Comparison of ENCODE assay signal across 10 mouse cellular contexts in genomic region chr10:59667377-59667776, GRCm38 (mm10). TPM values are rescaled to one million over a fixed set of nuclear protein-coding genes. Genes with fewer than 3 reads are reported as not detected.
A peak's percentile ranks its signal among the peaks of the same experiment; 100 is the strongest.
DNase-seq lines count a peak whose midpoint lies in the region; ATAC-seq and TF ChIP-seq lines count a peak whose summit lies in the region.
"Had no signal": no experiment of that assay in that cellular context is flagged by ENCODE, and none has a peak within 500 bp of the region (broad histone marks: within the 10 kb centered on the region; RNA-seq: fewer than 3 reads in every experiment).

No protein-coding gene starts in this region.

- peak overlapping the region; percentile 48 for H3K4me2 ChIP-seq in myocyte (ENCODE audit: low read depth)
- H3K4me2 ChIP-seq: neural tube, embryonic 12.5 days had no signal

- no peak overlapping the region for H3K27ac ChIP-seq in heart, adult 2 months
- no peak overlapping the region for H3K27ac ChIP-seq in heart, embryonic 10.5 days
- H3K27ac ChIP-seq: neural tube, embryonic 12.5 days had no signal

- TF ChIP-seq EP300 in heart, adult 2 months (IDR thresholded peaks at IDR 0.05; ENCODE audit: insufficient read depth, low read depth, low read length), result no peak

- no peaks in the 10 kb centered on the region for H3K36me3 ChIP-seq in heart, adult 2 months (ENCODE audit: control insufficient read depth, insufficient read depth, low read length)
- no peaks in the 10 kb centered on the region for H3K36me3 ChIP-seq in heart, embryonic 10.5 days
- H3K36me3 ChIP-seq in myocyte (ENCODE audit: control insufficient read depth, insufficient read depth), result no peaks in the 10 kb centered on the region
- H3K36me3 ChIP-seq: neural tube, embryonic 12.5 days had no signal

- H3ac ChIP-seq in myocyte (ENCODE audit: control insufficient read depth, insufficient read length), result no peak overlapping the region

- TF ChIP-seq CTCF in heart, adult 2 months (IDR thresholded peaks at IDR 0.05), result no peak

- TF ChIP-seq POLR2A in heart, adult 2 months (IDR thresholded peaks at IDR 0.05; ENCODE audit: insufficient read depth, low read depth, low read length), result no peak
- TF ChIP-seq POLR2A in myocyte (IDR thresholded peaks at IDR 0.05; ENCODE audit: insufficient read length, low read depth), result no peak

- no peaks in the 10 kb centered on the region for H3K79me2 ChIP-seq in heart, adult 2 months (replicated peaks; ENCODE audit: control insufficient read depth, insufficient read depth, low read length)
- no peaks in the 10 kb centered on the region for H3K79me2 ChIP-seq in myocyte (ENCODE audit: control insufficient read depth, insufficient read depth)

- no peaks in the 10 kb centered on the region for H3K27me3 ChIP-seq in heart, adult 2 months (ENCODE audit: control insufficient read depth, insufficient read depth, low read length)
- H3K27me3 ChIP-seq in heart, embryonic 10.5 days (ENCODE audit: insufficient read depth, poor library complexity, severe bottlenecking), result no peaks in the 10 kb centered on the region
- no peaks in the 10 kb centered on the region for H3K27me3 ChIP-seq in myocyte (ENCODE audit: control insufficient read depth, insufficient read depth, insufficient read length)
- H3K27me3 ChIP-seq: neural tube, embryonic 12.5 days had no signal

- H3K4me3 ChIP-seq in heart, adult 2 months, result no peak overlapping the region
- no peak overlapping the region for H3K4me3 ChIP-seq in heart, embryonic 10.5 days
- no peak overlapping the region for H3K4me3 ChIP-seq in myocyte
- H3K4me3 ChIP-seq: neural tube, embryonic 12.5 days had no signal

- 31% methylated on average over 6 of the region's 6 CpGs for WGBS in heart, adult 2 months
- 61% methylated on average over 6 of the region's 6 CpGs for WGBS in heart, embryonic 10.5 days

- H3K4me1 ChIP-seq in heart, adult 2 months (ENCODE audit: control insufficient read depth, insufficient read depth, low read length), result peaks cover 1% of the 10 kb centered on the region; the same call in 1 of the 2 replicates
- H3K4me1 ChIP-seq in heart, embryonic 10.5 days, result peaks cover 6% of the 10 kb centered on the region; the same call in 1 of the 2 replicates
- H3K4me1 ChIP-seq: neural tube, embryonic 12.5 days had no signal

- peak; percentile 23 for DNase-seq in heart, adult 2 months
- DNase-seq in heart, embryonic 10.5 days (ENCODE audit: low spot score), result no peak
- peak; percentile 38 for DNase-seq in MN1 (ENCODE audit: low spot score)
- DNase-seq in cerebellum, adult 9-10 months, result peak; percentile 83
- peak; percentile 48 for DNase-seq in kidney, postnatal 10 days

- intact Hi-C loops in heart, adult 2 months (cut with DNase I), result no loop called here

- H3K9me3 ChIP-seq in heart, embryonic 10.5 days, result no peaks in the 10 kb centered on the region
- H3K9me3 ChIP-seq: neural tube, embryonic 12.5 days had no signal

- no peak for ATAC-seq in CD4-positive, CD25-positive, alpha-beta regulatory T cell, adult 4 months
- ATAC-seq in inflammation-experienced regulatory T-cells, adult 6 months, result no peak

- no peak overlapping the region for H3K9ac ChIP-seq in heart, adult 2 months (ENCODE audit: low read depth, low read length)
- H3K9ac ChIP-seq: neural tube, embryonic 12.5 days had no signal

TF ChIP-seq in myocyte, 11 proteins besides CTCF, POLR2A, EP300 and RAD21:
- TF ChIP-seq REST (IDR thresholded peaks at IDR 0.05; ENCODE audit: insufficient read depth, insufficient read length) (no peak), USF1 (IDR thresholded peaks at IDR 0.05; ENCODE audit: low read depth) (no peak), TCF12 (IDR thresholded peaks at IDR 0.05; ENCODE audit: insufficient read depth, poor library complexity, severe bottlenecking) (no peak), E2F4 (IDR thresholded peaks at IDR 0.05; ENCODE audit: insufficient read depth) (no peak), CEBPB (IDR thresholded peaks at IDR 0.05; ENCODE audit: insufficient read depth, poor library complexity, severe bottlenecking) (no peak), TCF3 (IDR thresholded peaks at IDR 0.05; ENCODE audit: insufficient read length, low read depth) (no peak), MYOG (IDR thresholded peaks at IDR 0.05; ENCODE audit: control insufficient read depth in 1 of 3, insufficient read depth in 1 of 3, insufficient read length in 2 of 3, low read depth in 2 of 3) (no peak), POLR2AphosphoS2 (IDR thresholded peaks at IDR 0.05; ENCODE audit: insufficient read length, low read depth) (no peak), MAX (IDR thresholded peaks at IDR 0.05; ENCODE audit: low read depth) (no peak), SRF (IDR thresholded peaks at IDR 0.05; ENCODE audit: control insufficient read depth, insufficient read length, low read depth) (no peak)

RNA-seq across cellular contexts. Expression of gene Micu1, which starts 34.9 kb away (rescaled TPM):
- total RNA-seq in heart, adult 2 months (2021), result 10 to 100 TPM; 17.6 to 19.7 TPM
- polyA plus RNA-seq in heart, adult 2 months (2012; rRNA removed), result 14.1 and 24.1 TPM in 2 replicates
- polyA plus RNA-seq in heart, embryonic 10.5 days (2016; fragmentation: Nextera tagmentation; extraction: Ambion mirVana), result 45.4 and 46.8 TPM in 2 replicates
- polyA plus RNA-seq in myocyte (2012; fragmentation: generic; extraction: Trizol), result 264 TPM
- polyA plus RNA-seq in CD4-positive, CD25-positive, alpha-beta regulatory T cell, adult 4 months (2017; shearing (Covaris generic)), result 10 to 100 TPM; 47.1 to 78.3 TPM
- 10 to 100 TPM; 43.4 to 59.2 (median 56.3) TPM for polyA plus RNA-seq in inflammation-experienced regulatory T-cells, adult 6 months (2017; shearing (Covaris generic))

RNA-seq across cellular contexts. Expression of gene Mcu, which starts 50.9 kb away (rescaled TPM):
- total RNA-seq in heart, adult 2 months (2021), result 10 to 100 TPM; 20.0 to 21.6 TPM
- 10.4 and 17.9 TPM in 2 replicates for polyA plus RNA-seq in heart, adult 2 months (2012; rRNA removed)
- polyA plus RNA-seq in heart, embryonic 10.5 days (2016; fragmentation: Nextera tagmentation; extraction: Ambion mirVana), result 19.4 and 27.1 TPM in 2 replicates
- 82.9 TPM for polyA plus RNA-seq in myocyte (2012; fragmentation: generic; extraction: Trizol)
- polyA plus RNA-seq in CD4-positive, CD25-positive, alpha-beta regulatory T cell, adult 4 months (2017; shearing (Covaris generic)), result 10 to 100 TPM; 21.6 to 23.7 TPM
- 10 to 100 TPM; 20.2 to 36.2 (median 30.8) TPM for polyA plus RNA-seq in inflammation-experienced regulatory T-cells, adult 6 months (2017; shearing (Covaris generic))

RNA-seq across cellular contexts. Expression of gene Gm10322, which starts 51.5 kb away (rescaled TPM):
- not detected for total RNA-seq in heart, adult 2 months (2021)
- not detected in 2 replicates for polyA plus RNA-seq in heart, adult 2 months (2012; rRNA removed)
- not detected in 2 replicates for polyA plus RNA-seq in heart, embryonic 10.5 days (2016; fragmentation: Nextera tagmentation; extraction: Ambion mirVana)
- 0.37 TPM for polyA plus RNA-seq in myocyte (2012; fragmentation: generic; extraction: Trizol)
- polyA plus RNA-seq in CD4-positive, CD25-positive, alpha-beta regulatory T cell, adult 4 months (2017; shearing (Covaris generic)), result not detected
- polyA plus RNA-seq in inflammation-experienced regulatory T-cells, adult 6 months (2017; shearing (Covaris generic)), result not detected
- polyA plus RNA-seq: heart, embryonic 16.5 days; neural tube, embryonic 12.5 days had no signal
